Mouse (Mus musculus) left cerebral cortex, postnatal 10 days (tissue): ENCODE results near the gene Chrm1. TPM values are rescaled to one million over a fixed set of nuclear protein-coding genes. Genes with fewer than 3 reads are reported as not detected.

Source experiments
- DNase-seq, 2 experiments: peaks; one replicate each; pipeline ENCODE4 v3.0.0; 2021 to 2022; ENCODE audit warnings: low spot score in 2 of 2, mixed read lengths in 1 of 2; ENCODE audit errors: extremely low spot score in 1 of 2
- intact Hi-C: fragments of 180-260 bp; cut with DNase I; formaldehyde crosslinking; loops from one replicate; pipeline ENCODE4 v1.15.1; 2025
- total RNA-seq, 2 experiments: library from RNA; stranded (reverse); gene quantifications; 2 replicates each; pipeline ENCODE4 v1.2.3; 2021

Gene Chrm1
- total RNA-seq = 100 to 1,000 TPM; 119 to 128 TPM

DNA sequence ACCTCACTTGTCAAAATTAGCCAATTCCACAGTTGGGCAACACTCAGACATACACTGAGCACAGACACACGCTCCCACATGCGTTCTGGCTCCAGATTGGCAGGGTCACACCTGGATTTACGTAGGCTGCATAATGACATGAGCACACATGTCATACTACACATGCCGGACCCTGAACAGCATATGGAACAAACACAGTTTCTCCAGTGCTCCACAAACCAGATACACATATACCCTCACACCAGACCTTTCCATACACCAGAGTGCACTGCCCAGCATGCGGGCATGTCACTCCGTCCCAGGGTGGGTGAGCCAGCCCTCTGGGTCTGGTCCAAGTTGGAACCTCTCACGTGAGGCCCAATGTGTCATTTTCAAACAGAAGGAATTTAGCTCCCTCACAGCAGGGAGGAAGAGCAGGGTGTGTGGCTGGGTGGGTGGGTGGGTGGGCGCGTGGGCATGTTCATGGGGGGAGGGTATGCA is at the start of gene Chrm1:
Gene Chrm1 (plus strand): TSS at position 430 of the 480 bp plus-strand sequence.
- intact Hi-C loops = no loop called here
- DNase-seq = peak in 1 of 2 experiments; percentile 61

DNA sequence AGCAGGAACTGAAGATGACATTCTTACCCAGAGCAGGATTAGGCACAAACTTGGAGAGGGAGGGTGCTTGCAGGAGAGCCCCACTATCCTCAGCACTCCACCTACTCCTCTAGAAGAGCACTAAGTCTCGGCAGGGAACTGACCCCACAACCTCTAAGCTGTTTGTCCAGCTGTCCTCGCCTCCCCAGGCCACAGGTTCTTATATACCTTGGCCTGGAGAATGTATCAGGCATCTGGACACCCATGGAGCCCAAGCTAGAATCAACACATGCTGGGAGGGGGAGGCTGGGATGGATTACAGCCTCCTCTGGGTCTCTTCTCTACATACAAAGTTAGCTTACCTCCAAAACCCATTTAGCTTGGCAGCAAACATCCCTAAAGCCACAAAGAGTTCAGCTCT is 49.2 kb upstream of the Chrm1 start:
- intact Hi-C loops = no loop called here
- DNase-seq = peak in 1 of 2 experiments; percentile 72

DNA sequence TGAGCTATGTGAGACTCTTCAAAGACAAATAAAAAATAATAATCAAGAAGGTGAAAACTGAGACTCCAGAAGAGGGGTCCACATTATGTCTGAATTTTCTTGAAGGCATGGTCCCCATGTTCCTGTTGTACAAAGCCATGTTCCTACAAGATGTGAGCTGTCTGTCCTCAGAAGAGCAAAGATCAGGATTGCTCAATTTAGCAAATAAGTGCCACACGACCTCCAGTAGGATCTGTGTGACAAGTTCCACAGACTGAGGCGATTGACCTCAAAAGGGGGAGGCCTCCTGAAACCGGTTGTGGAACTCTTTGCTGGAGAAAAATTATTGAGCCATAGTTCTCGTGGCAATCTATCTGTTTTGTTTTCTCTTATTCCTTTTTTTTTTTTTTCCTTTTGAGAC is 47.3 kb upstream of the Chrm1 start:
- DNase-seq = no peak
- intact Hi-C loops = no loop called here

DNA sequence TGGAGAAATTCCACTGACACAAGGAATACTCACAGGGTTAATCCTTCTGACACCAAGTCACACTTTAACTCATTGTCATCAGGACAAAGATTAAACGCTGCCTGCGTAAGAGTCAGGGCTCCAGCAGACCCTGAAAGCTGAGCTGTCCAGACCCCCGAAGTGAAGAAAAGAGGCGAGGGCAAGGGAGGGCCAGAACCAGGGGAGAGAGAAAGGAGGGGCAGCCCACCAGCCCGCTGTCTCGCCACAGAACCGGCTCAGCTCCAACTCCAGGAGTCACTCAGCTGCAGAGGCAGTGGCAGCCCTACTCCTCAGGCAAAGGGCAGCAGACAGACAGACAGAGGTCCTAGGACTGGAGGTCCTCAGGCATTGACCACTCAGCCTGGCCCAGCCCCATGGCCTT is 45.7 kb upstream of the Chrm1 start, which contains the start of gene Slc22a6:
Gene Slc22a6 (plus strand): TSS at position 136 of the 400 bp plus-strand sequence.
- peak in 1 of 2 experiments; percentile 55 for DNase-seq
- intact Hi-C loops = no loop called here

DNA sequence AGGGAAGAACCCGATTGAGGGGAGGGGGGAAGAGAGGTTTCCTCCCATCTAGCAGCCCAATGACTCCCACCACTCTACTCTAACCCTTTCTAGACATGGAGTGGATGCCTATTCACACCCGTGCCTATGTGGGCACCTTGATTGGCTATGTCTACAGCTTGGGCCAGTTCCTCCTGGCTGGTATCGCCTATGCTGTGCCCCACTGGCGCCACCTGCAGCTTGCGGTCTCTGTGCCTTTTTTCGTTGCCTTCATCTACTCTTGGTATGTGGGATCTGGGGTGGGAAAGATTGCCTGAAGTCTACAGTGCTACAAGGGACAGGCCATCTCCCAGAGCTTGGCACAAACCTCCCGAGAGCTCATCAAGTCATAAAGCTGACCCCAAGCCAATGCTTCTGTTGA is 42.5 kb upstream of the Chrm1 start:
- intact Hi-C loops = no loop called here
- no peak for DNase-seq

DNA sequence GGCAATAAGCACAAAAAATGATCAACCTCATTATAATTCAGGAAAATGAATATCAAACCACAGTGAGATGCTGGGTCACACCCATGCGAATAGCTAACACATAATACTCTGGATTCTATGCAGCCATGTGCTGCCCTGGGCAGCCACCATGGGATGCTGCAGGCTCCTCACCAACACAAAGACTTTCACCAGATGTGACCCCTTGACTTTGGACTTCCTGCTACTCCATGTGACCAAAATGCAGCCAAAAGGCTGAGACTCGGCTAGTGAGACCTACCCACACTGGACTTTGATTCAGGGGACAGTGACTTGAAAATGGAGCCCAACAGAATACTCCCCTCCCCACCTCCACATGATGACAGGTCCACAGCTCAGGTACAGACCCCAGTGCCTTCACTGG is 33.3 kb upstream of the Chrm1 start:
- intact Hi-C loops = no loop called here
- no peak for DNase-seq

DNA sequence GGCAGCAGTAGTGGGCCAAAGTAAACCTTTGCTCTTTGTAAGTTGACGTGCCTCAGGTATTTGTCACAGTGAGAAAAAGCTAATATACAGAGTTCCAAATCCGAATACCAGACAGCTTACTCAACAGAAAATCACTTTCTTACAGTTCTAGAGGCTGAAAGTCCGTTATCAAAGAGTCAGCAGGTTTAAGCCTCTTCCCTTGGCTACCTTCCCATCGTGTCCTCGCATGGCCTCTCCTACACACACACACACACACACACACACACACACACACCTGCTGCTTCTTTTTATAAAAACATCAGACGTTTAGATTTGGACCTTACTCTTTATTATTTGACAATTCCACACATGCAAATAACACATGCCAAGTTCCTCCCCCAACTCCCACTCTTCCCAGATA is 32.8 kb upstream of the Chrm1 start:
- intact Hi-C loops = no loop called here

DNA sequence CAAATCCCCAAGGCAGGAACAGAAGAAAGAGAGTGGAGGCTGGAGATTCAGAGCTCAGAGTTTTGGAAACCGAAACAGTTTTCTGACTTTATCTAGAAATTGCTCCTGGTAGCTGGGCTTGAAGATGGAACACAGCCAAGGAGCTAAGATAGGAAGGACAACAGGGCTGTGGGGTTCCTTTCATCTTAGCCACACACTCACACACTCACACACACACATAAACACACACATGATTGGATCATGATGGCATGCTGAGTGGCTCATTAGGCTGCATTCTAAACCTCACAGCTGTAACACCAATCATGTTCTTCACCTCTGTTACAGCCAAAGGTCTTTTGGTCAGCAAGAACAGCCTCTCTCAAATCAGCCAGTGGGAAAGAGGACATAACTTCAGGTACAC is 31.6 kb upstream of the Chrm1 start:
- DNase-seq = no peak
- intact Hi-C loops = no loop called here

More for the DNA sequence above, 32.8 kb upstream of the Chrm1 start:
- DNase-seq = no peak

DNA sequence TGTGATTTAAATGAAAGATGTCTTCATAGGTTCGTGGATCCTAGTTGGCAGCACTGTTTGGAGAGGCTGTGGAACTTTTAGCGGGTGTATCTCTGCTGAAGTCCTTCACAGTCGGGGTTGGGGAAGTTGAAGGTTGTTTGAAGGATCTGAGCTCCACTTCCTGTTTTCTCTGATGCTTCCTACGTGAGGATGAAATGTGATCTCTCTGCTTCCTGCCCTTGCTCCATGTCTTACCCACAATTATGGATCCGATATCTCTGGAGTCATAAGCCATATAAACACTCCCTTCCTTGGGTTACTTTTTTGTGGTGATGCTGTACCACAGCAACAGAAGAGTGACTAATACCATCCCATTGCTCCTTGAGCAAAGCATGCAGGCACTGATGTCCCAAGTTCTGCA is 21.5 kb upstream of the Chrm1 start:
- no peak for DNase-seq
- intact Hi-C loops = no loop called here

DNA sequence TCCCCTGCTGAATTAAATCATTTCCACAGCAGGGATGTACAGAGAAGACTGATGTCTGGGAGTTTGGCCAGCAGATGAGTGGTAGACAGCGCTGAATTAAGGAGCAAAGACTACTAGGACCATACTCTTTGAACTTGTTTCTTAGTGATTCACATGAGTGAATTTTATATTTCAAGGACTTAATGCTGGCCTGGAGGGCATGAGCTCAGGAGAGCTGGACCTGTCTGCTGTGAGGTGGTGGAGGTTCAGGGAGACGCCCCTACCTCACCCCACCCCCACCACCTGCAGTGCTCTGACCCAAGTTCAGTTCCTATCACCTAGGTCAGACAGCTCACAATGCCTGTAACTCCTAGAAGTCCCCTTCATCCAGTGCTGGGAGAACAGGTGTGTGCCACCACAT is 17.2 kb upstream of the Chrm1 start:
- intact Hi-C loops = no loop called here
- no peak for DNase-seq

DNA sequence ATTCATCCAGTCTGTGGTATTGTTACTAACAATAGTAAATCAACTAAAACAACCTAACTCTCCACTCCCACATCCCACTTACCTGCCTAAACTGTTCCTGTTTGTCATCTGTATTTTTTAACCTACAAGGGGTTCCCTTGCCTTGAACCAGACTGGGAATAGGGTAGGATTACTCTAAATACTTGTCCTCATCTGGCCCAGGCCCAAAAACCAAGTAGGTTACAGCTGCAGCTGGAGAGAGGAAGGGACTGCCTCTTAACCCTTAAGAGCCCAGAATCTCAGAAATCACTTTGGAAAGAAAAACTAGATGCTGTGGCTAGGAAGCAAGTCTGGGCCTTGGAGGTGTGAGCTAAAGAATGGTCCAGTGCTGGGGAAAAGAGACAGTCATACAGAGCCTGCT is 7.8 kb upstream of the Chrm1 start:
- DNase-seq = peak in 1 of 2 experiments; percentile 81
- intact Hi-C loops = no loop called here

DNA sequence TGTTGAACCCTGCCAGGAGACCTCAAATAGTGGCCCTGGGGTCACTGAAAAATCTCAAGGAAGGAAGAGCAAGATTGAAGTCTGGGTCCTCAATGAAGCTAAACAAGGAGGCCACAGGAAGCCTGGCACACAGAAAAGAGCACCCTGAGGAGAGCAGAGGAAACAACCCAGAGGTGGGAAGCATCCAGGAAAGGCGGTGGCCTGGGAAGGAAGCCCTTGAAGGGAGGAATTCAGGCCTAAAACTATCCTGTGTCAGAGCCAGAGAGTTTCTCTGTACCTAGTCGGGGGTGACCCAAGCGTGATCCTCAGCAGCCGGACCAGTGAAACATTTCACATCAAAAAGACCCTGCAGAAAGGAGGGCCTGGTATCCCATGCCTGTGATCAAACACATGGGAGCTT is 7.2 kb upstream of the Chrm1 start:
- intact Hi-C loops = no loop called here
- peak in 1 of 2 experiments; percentile 80 for DNase-seq

DNA sequence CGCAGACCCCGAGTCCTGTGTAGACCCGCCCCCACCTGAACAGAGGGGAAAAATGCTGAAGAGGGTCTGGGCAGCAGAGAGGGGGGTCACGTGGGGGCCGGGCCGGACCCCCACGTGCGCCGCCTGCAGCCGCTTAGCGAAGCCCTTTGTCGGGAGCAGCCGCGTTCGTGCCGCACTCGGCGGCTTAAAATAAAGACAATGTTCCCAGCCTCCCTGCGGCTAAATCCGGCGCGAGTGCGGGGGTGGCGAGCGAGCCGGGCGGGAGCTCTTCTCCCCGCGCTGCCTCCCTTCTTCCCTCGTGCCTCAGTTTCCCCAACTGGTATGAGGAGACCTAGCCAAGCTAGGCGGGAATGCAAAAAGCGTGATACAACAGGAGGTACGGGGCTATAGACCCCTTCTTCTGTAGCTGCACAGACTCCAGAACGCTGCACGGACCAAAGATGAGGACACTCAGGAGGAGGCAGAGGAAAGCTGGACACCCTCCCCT is 1.7 kb upstream of the Chrm1 start:
- DNase-seq = peak; percentile 70 to 87
- intact Hi-C loops = no loop called here

DNA sequence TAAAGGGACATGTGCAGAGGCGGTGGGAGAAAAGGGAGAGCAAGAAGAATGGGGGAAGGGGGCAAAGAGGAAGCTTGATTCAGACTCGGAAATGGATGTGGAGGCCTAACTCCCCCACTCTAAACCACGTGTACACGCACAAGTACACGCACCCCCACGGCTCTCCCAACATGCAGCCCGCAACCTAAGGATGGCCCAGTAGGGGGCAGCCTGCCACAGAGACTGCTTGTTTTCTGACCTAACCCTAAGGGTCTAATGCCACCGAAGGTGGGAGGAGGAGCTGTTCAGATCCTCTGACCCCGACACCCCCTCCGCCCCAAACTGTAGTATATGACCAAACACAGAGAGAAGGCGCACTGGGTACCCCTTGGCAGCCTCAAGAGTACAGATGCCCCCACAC is 1.3 kb upstream of the Chrm1 start:
- intact Hi-C loops = no loop called here
- peak; percentile 80 to 89 for DNase-seq

DNA sequence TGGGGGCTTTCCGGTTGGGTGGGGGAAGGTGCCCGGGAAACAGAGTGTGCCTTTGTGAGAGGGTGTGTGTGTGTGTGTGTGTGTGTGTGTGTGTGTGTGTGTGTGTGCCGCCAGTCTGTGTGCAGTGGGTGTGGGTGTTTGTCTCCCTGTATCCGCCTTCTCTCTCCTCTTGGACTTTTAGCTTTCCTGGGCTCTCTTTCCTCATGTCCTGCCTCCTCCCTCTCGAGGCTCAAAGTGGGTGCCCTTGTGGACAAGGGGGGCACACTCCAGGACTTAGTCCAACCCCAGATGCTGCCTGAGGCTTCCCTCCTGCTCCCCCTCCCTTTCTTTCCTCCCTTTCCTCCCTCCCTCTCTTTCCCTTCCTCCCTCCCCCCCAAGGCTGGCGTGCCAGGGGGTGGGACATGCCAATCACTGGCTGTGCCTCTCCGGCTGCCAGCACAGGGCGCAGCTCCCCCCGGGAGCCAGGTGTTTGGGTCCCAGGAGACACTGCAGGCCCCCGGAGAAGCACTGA is 377 bp downstream of the Chrm1 start:
- intact Hi-C loops = no loop called here
- peak; percentile 57 to 85 for DNase-seq

DNA sequence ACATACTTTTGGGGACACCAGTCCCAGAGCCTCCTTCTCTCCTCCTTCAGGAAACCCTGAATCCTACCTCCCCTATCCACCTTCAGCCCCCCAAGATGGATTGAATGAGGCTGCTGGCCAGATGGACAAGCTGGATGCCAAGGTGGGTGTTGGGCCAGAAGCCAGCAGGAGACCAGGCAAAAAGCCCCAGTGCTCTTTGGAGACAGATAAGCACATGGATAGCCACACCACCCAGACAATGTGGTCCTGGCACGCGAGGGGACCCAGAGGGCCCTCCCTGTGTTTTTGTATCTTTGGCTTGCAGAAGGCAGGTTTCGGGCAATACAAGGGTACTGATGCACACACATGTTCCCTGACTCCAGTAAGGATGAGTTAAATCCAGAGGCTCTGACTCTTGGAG is 1.3 kb downstream of the Chrm1 start:
- intact Hi-C loops = no loop called here
- DNase-seq = peak in 1 of 2 experiments; percentile 65

DNA sequence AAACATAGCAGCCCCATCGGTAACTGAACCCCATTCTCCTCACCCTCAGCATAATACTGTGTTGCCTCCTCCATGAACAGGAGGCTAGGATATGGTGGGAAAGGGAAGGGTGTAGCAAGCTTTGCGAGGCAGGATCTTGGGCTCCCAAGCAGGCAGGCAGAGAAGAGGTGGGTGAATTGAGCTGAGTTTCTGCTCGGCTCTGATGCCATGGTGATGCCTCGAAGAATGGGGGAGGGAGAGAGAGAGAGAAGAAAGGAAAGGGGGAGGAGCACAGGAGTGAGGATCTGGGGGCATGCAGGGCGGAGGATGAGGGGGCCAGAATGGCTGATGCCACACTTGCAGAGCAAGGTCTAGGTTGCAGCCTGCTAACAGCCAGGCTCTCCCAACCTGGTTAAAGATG is 2.2 kb downstream of the Chrm1 start:
- DNase-seq = peak in 1 of 2 experiments; percentile 47
- intact Hi-C loops = no loop called here

DNA sequence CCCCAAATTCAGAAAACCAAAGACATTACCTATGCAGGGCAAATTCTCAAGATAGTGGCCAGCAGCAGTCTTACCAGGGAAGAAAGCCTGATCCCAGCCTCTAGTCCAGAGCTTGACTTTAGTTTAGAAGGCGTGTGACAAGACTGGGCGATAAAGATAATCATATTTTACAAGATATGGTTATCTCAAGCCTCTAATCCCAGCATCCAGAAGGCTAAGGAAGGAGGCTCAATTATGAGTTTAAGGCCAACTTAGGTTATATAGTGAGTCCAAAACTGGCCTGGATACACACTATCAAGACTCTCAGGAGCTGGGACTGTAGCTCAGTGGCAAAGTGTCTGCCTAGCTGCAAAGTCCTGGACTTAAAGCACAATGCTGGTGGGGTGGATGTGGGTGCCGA is 9.3 kb downstream of the Chrm1 start:
- DNase-seq = no peak
- intact Hi-C loops = no loop called here

DNA sequence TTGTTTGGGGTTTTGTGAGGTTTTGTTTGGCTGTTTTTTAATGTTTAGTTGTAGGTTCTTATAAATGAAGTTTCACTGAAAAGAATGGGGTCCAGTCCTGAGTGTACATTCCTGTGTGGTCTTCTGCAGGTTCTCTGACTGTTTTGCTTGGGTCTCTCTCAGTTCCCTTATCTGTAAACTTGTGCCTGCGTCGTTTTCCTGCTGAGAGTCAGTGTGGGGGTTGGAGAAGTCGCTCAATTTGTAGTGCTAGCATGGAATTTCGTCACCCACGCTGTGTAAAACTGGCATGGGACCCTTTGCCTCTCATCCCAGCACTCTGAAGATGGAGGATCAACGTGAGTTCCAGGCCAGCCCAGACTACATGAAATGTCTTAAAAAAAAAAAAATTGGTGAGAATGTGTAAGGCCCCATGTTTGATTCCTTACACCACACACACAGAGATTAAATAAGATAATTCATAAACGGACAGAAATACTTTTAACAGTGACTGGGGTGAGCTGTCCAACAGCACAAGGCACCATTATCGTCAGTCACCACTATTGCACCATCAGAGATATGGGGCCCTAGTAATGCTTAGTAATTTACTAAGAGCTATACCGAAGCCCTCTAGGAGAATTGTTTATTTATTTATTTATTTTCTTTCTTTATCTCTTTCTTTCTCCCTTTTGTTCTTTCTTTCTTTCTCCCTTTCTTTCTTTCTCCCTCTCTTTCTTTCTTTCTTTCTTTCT is 9.9 kb downstream of the Chrm1 start:
- intact Hi-C loops = no loop called here
- no peak for DNase-seq

DNA sequence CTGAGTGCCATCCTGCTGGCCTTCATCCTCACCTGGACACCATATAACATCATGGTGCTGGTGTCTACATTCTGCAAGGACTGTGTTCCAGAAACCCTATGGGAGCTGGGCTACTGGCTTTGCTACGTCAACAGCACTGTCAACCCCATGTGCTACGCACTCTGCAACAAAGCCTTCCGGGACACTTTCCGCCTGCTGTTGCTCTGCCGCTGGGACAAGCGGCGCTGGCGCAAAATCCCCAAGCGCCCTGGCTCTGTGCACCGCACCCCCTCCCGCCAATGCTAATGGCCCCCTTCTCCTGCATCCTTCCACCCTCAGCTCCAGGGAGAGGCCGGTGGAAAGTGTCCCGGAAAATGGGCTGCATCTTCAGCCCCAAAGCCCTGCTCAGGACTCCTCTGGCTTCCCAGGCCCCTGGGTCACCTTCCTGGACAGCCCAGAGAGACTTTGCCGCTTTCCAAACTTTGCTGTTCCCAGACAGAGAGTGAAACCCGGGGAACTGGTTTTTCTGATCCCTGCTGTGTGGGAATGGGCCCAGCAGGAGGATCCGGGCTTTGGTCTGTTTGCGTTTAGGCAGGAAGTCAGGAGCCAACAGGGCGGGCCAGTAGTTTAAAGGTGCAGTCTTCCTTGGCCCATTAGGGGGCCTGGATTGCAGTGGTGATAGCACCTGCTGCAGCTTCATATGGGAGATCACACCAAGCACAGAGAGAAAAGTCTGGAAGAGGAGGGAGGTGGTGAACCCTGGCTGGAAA is 15.6 kb downstream of the Chrm1 start:
- intact Hi-C loops = no loop called here
- DNase-seq = peak in 1 of 2 experiments; percentile 85
